Mouse (Mus musculus) right cerebral cortex, postnatal 4 days (tissue): ENCODE data around the gene Fthl17d.
"Not testable (repeated sequence)": the region's sequence is repeated elsewhere in the genome, so short reads cannot be mapped to it uniquely, and the experiment has no call there.

Experiments
- DNase-seq: peaks from one replicate; pipeline ENCODE4 v3.0.0-alpha.2; 2022

The Fthl17d gene

DNA sequence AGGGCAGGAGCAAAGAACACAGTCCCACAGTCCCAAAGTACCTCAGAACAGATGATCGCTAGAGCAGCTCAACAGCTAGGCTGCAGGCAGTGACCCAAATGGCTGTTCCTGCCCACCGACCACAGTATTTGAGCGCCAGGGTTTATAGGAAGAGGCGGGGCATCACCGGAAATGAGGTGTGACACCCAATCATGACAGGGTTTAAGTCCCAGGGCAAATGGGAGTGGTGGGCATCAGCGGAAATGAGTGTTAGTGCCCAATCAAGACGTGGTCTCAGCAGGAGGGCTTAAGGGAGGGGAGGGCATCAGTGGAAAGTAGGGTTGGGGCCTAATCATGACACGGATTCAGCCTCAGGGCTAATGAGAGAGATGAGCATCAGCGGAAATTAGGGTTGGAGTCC, at the start of gene Fthl17d:
Gene Fthl17d, minus strand, starts transcription at position 101 of the 400 bp plus-strand sequence.
- DNase-seq = not testable (repeated sequence)

DNA sequence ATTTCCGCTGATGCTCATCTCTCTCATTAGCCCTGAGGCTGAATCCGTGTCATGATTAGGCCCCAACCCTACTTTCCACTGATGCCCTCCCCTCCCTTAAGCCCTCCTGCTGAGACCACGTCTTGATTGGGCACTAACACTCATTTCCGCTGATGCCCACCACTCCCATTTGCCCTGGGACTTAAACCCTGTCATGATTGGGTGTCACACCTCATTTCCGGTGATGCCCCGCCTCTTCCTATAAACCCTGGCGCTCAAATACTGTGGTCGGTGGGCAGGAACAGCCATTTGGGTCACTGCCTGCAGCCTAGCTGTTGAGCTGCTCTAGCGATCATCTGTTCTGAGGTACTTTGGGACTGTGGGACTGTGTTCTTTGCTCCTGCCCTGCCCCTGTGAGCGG, 46.6 kb upstream of the Fthl17d start, which contains the start of gene Fthl17e:
Gene Fthl17e, plus strand, starts transcription at position 301 of the 400 bp plus-strand sequence.
- DNase-seq = not testable (repeated sequence)

DNA sequence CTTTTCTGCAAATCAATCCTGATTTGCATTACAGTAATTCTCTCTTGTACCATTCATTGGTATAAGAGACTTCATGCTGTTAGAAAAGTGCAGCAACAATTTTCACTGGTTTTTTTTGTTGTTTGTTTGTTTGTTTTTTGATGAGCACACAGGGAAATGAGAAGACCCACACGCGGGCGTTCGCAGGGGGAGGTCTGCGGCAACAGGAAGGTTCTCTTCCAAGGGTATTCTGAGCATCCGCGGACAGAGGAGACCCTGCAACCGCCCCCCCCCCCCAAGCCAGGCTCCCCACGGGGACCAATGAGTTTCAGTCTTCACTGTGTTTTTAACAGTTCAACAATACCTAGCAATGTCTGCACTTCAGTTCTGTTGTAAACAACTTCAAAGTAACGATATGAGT, 32.9 kb upstream of the Fthl17d start:
- no peak for DNase-seq

DNA sequence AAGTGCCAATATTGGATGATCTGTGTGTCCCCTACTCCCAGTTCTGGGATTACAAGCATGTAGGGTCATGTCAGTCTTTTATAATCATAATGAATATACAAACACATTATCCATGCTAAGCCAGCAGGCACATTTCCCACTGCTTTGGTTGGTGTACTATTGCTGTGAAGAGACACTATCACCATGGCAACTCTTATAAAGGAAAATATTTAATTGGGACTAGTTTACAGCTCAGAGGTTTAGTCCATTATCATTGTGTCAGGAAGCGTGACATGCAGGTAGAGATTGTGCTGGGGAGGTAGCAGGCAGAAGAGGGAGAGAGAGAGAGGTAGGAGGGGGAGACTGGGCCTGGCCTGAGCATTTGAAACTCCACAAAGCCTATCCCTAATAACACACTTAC, 29.5 kb upstream of the Fthl17d start:
- DNase-seq = no peak

DNA sequence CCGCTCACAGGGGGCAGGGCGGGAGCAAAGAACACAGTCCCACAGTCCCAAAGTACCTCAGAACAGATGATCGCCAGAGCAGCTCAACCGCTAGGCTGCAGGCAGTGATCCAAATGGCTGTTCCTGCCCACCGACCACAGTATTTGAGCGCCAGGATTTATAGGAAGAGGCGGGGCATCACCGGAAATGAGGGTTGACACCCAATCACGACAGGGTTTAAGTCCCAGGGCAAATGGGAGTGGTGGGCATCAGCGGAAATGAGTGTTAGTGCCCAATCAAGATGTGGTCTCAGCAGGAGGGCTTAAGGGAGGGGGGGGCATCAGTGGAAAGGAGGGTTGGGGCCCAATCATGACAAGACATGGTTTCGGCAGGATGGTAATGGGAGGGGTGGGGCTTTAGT, 10.1 kb downstream of the Fthl17d start, which contains the start of gene Fthl17c:
Gene Fthl17c, minus strand, starts transcription at position 101 of the 400 bp plus-strand sequence.
- not testable (repeated sequence) for DNase-seq

DNA sequence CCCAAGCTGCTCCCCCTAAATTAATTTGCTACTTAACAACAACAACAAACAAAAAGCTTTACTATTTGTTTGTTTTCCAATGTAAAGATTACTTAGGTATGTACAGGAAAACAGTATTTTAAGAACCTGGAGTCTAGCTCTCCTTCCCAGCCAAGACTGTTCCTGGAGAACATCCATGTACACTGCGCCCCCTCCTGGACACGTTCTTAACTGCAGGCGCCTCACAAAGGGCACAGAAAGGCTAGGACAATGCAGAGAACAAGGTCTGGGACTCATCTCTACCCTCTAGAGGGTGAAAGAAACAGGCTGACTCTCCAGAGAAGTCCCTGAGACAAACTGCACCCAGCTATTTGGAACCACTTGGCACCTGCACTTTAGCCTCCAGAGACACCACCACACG, 21.9 kb downstream of the Fthl17d start:
- DNase-seq = peak; percentile 6

DNA sequence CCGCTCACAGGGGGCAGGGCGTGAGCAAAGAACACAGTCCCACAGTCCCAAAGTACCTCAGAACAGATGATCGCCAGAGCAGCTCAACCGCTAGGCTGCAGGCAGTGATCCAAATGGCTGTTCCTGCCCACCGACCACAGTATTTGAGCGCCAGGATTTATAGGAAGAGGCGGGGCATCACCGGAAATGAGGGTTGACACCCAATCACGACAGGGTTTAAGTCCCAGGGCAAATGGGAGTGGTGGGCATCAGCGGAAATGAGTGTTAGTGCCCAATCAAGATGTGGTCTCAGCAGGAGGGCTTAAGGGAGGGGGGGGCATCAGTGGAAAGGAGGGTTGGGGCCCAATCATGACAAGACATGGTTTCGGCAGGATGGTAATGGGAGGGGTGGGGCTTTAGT, 23.7 kb downstream of the Fthl17d start, which contains the start of gene Fthl17b:
Gene Fthl17b, minus strand, starts transcription at position 101 of the 400 bp plus-strand sequence.
- not testable (repeated sequence) for DNase-seq

DNA sequence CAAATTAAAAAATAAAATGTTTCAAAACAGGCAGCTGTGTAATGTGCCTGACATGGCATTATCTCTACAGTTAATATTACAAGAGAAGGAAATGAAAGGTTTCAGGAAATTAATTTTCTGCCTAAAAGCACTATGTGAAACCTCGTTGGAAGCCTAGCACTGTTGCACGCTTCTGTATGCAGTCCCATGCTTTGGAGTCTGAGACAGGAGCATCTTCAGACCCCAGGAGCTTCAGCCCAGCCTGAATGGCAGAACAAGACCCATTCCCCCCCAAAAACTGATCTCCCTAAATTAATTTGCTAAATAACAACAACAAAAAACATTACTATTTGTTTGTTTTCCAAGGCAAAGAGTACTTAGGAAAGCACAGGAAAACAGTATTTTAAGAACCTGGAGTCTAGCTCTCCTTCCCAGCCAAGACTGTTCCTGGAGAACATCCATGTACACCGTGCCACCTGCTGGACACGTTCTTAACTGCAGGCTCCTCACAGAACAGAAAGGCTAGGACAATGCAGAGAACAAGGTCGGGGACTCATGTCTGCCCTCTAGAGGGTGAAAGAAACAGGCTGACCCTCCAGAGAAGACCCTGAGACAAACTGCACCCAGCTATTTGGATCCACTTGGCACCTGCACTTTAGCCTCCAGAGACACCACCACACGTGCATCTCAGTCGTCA, 38.3 kb downstream of the Fthl17d start:
- peak; percentile 84 for DNase-seq

DNA sequence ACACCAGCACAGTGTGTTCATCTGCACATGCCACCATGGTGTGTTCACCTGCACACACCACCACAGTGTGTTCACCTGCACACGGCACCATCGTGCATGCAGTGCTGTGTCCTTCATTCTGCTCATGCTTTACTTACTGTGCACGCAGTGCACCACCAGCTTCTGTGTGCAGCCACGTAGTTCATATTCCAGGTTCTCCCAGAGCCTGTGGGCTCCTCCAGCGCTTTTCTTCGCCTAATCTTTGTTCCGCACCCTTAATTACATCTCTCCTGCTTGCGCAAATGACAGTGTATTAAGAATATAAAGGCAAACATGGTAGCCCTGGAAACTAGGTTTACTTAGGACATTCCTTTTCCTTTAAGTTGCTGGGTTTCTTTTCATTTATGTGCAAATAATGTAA, 42.5 kb downstream of the Fthl17d start:
- no peak for DNase-seq
